Comparison of ENCODE assay signal across 9 mouse cellular contexts in the genomic region with DNA sequence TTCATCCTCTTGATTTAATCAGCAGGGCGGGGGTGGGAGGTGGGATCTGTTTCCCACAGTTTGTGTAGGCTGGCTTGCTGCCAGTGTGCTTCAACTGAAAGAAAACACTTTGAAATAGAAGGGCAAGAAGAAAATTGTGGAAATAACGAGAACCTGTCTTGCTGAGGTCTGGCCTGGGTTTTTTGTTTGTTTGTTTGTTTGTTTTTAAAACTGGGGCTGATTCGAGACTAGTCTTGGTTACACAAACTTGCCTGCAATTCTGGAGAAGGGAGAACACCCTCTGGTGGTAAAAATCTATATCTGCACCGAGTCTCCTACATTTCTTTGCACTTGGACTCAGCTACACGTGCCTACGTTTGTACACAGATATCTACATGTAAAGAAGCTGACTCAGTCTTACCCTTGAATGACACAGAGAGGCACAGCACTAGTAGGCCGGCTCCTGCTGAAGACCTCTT. TPM values are rescaled to one million over a fixed set of nuclear protein-coding genes. Genes with fewer than 3 reads are reported as not detected.
DNase-seq lines count a peak whose midpoint lies in the region; ATAC-seq lines count a peak whose summit lies in the region.
"Had no signal": no experiment of that assay in that cellular context is flagged by ENCODE, and none has a peak within 500 bp of the region (broad histone marks: within the 10 kb centered on the region; RNA-seq: fewer than 3 reads in every experiment).

No protein-coding gene starts in this region.

- H3K36me3 ChIP-seq in heart, embryonic 15.5 days: no peaks in the 10 kb centered on the region
- H3K36me3 ChIP-seq in splenic B cell, adult 2 months (ENCODE audit: control insufficient read depth, insufficient read depth, low read length, poor library complexity, severe bottlenecking): no peaks in the 10 kb centered on the region
- H3K36me3 ChIP-seq: neural tube, embryonic 12.5 days had no signal

- DNase-seq in adrenal gland, adult 8-10 months: peak; percentile 23
- DNase-seq in adrenal gland, adult 18-20 months (ENCODE audit: low spot score in 2 of 2): no peak
- peak; percentile 45 for DNase-seq in ES-CJ7 (ENCODE audit: low read depth, low spot score)
- peak; percentile 53 to 74 for DNase-seq in cerebellum, postnatal 10 days
- peak; percentile 44 to 66 for DNase-seq in kidney, postnatal 4 days
- peak; percentile 43 for DNase-seq in lung, postnatal 14 days
- peak; percentile 58 for DNase-seq in splenic B cell, adult 2 months (ENCODE audit: low read depth, low spot score)

- 12% methylated on average over 7 of the region's 7 CpGs for WGBS in heart, embryonic 15.5 days

- no peaks in the 10 kb centered on the region for H3K27me3 ChIP-seq in heart, embryonic 15.5 days
- H3K27me3 ChIP-seq in splenic B cell, adult 2 months (ENCODE audit: control insufficient read depth, insufficient read depth, low read length, poor library complexity, severe bottlenecking): no peaks in the 10 kb centered on the region
- H3K27me3 ChIP-seq: neural tube, embryonic 12.5 days had no signal

- peak overlapping the region; percentile 19; the same call in 1 of the 2 replicates for H3K4me2 ChIP-seq in heart, embryonic 15.5 days
- H3K4me2 ChIP-seq: neural tube, embryonic 12.5 days had no signal

- H3K4me1 ChIP-seq in heart, embryonic 15.5 days (replicated peaks): peaks cover 15% of the 10 kb centered on the region
- H3K4me1 ChIP-seq: neural tube, embryonic 12.5 days had no signal

- peak overlapping the region; percentile 49 for H3K27ac ChIP-seq in heart, embryonic 15.5 days
- H3K27ac ChIP-seq: neural tube, embryonic 12.5 days had no signal

- no peak overlapping the region for H3K9ac ChIP-seq in heart, embryonic 15.5 days
- H3K9ac ChIP-seq: neural tube, embryonic 12.5 days had no signal

- no peak for ATAC-seq in heart, embryonic 15.5 days (replicated peaks; ENCODE audit: insufficient number of reproducible peaks, insufficient read depth, low FRiP score, low read depth)

- H3K9me3 ChIP-seq in heart, embryonic 15.5 days (replicated peaks): no peaks in the 10 kb centered on the region
- H3K9me3 ChIP-seq: neural tube, embryonic 12.5 days had no signal

- no peak overlapping the region; the same call in 1 of the 2 replicates for H3K4me3 ChIP-seq in heart, embryonic 15.5 days
- H3K4me3 ChIP-seq: neural tube, embryonic 12.5 days had no signal

RNA-seq across cellular contexts. Expression of gene Med4, which starts 35.2 kb away (rescaled TPM):
- total RNA-seq in adrenal gland, adult 8-10 months (2022): 10 to 100 TPM; 23.1 to 29.5 (median 26.1) TPM
- 10 to 100 TPM; 22.0 to 22.8 TPM for total RNA-seq in adrenal gland, adult 18-20 months (2021)
- polyA plus RNA-seq in heart, embryonic 15.5 days (2015; fragmentation: Nextera tagmentation; extraction: Ambion mirVana): 48.4 and 51.6 TPM in 2 replicates

RNA-seq across cellular contexts. Expression of gene Sucla2, which starts 50.5 kb away (rescaled TPM):
- 100 to 1,000 TPM; 218 to 281 (median 245) TPM for total RNA-seq in adrenal gland, adult 8-10 months (2022)
- total RNA-seq in adrenal gland, adult 18-20 months (2021): 100 to 1,000 TPM; 316 to 519 TPM
- 195 and 257 TPM in 2 replicates for polyA plus RNA-seq in heart, embryonic 15.5 days (2015; fragmentation: Nextera tagmentation; extraction: Ambion mirVana)

Comparison
In these comparisons a context has a peak if more than half of its experiments do, and no peak if none do; other contexts are left out.
1. DNase-seq: peak in adrenal gland, adult 8-10 months (single experiment), ES-CJ7 (single experiment), cerebellum, postnatal 10 days (2 of 2), kidney, postnatal 4 days (2 of 2), lung, postnatal 14 days (single experiment) and splenic B cell, adult 2 months (single experiment); none in adrenal gland, adult 18-20 months (0 of 2).